Mouse (Mus musculus): ENCODE data around the gene Banf1. TPM values are rescaled to one million over a fixed set of nuclear protein-coding genes. Genes with fewer than 3 reads are reported as not detected.

Gene Banf1
- polyA plus RNA-seq, 1 experiment from 2014 or later, result 434 TPM

DNA sequence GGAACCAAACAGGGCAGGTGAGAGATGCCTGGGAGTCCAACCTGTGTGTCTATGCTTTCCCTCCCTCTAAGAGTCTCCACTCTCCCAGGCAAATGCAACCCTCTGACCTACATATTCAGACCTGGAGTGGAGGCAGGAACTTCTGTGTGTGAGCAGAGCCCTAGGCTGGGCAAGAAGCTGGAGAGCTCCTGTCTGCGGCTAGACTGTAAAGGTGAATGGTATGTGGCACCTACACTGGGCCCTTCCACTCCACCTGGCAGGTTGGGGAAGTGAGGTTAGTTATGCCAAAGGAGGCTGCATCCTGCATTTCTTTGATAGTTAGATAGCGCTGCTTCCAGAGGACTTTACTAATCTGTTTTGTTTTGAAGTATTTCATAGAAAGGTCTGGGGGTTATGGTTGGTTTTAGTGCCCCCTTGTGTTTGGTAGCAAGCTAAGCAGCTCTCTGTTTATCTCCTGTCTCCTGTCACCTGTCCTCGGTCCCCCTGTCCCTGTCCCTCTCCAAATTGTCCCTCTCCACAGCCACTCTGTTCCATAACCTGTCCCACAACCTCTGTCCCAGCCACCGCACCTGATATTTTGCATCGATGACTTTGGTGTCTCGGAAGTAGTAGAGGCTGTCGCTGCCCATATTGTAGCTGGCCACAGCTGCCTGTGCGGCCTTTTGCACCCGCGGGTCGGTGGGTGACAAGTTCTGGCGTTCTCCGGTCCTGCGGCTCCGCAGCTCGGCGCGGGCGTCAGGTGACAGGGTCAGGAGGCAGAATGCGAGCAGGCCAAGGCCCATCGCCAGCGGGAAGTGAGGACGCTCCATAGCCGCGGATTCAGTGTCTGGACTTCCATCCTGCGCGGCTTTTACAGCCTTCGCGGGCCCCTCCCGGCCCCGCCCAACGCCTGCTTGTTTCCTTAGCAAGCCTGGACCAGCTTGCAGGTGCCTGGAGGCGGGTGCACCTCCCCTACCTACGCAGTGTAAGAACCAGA lies 18.2 kb downstream of the Banf1 start:
- 4% methylated on average over 34 of the region's 34 CpGs for WGBS
- H3K27ac ChIP-seq, result no peak overlapping the region
- H3K9ac ChIP-seq, result peak overlapping the region; percentile 69
- H3K4me1 ChIP-seq, result peaks cover 6% of the 10 kb centered on the region; the same call in 1 of the 2 replicates
- no peak for ATAC-seq (ENCODE audit: insufficient number of reproducible peaks, insufficient read depth, low FRiP score, low TSS enrichment, low read depth)
- H3K27me3 ChIP-seq, result peaks cover 12% of the 10 kb centered on the region
- no peaks in the 10 kb centered on the region for H3K9me3 ChIP-seq
- peak overlapping the region; percentile 39 for H3K4me3 ChIP-seq
- H3K36me3 ChIP-seq, result no peaks in the 10 kb centered on the region
- H3K4me2 ChIP-seq, result peak overlapping the region; percentile 69

- Histone ChIP-seq H3K4me2 (no peak overlapping the region), H3K27ac (no peak overlapping the region), H3K27me3 (peaks cover 12% of the 10 kb centered on the region), H3K36me3 (no peaks in the 10 kb centered on the region), H3K4me1 (peaks cover 6% of the 10 kb centered on the region; the same call in 1 of the 2 replicates), H3K9me3 (no peaks in the 10 kb centered on the region), H3K4me3 (no peak overlapping the region), H3K9ac (no peak overlapping the region)
- ATAC-seq (ENCODE audit: insufficient number of reproducible peaks, insufficient read depth, low FRiP score, low TSS enrichment, low read depth), result no peak
- 72% methylated on average over 6 of the region's 6 CpGs for WGBS
Measured at GRCm38 (mm10) chr19:5348064-5348463, 18.9 kb downstream of the Banf1 start.

GRCm38 (mm10) chr19:5345297-5346131 lies 21.5 kb downstream of the Banf1 start:
- no peak overlapping the region for H3K4me3 ChIP-seq
- H3K4me2 ChIP-seq, result no peak overlapping the region
- H3K36me3 ChIP-seq, result no peaks in the 10 kb centered on the region
- peaks cover 6% of the 10 kb centered on the region; the same call in 1 of the 2 replicates for H3K4me1 ChIP-seq
- H3K27me3 ChIP-seq, result peaks cover 12% of the 10 kb centered on the region
- H3K9me3 ChIP-seq, result no peaks in the 10 kb centered on the region
- WGBS, result 58% methylated on average over 6 of the region's 6 CpGs
- H3K27ac ChIP-seq, result no peak overlapping the region
- no peak for ATAC-seq (ENCODE audit: insufficient number of reproducible peaks, insufficient read depth, low FRiP score, low TSS enrichment, low read depth)
- no peak overlapping the region for H3K9ac ChIP-seq

- H3K9me3 ChIP-seq, result no peaks in the 10 kb centered on the region
- H3K27ac ChIP-seq, result no peak overlapping the region
- H3K27me3 ChIP-seq, result no peaks in the 10 kb centered on the region
- no peaks in the 10 kb centered on the region for H3K36me3 ChIP-seq
- no peak for ATAC-seq (ENCODE audit: insufficient number of reproducible peaks, insufficient read depth, low FRiP score, low TSS enrichment, low read depth)
- no peak overlapping the region for H3K9ac ChIP-seq
- H3K4me3 ChIP-seq, result no peak overlapping the region
- no peaks in the 10 kb centered on the region for H3K4me1 ChIP-seq
- 89% methylated on average over 7 of the region's 7 CpGs for WGBS
- H3K4me2 ChIP-seq, result no peak overlapping the region
Measured at GRCm38 (mm10) chr19:5341360-5341759, 25.6 kb downstream of the Banf1 start.

DNA sequence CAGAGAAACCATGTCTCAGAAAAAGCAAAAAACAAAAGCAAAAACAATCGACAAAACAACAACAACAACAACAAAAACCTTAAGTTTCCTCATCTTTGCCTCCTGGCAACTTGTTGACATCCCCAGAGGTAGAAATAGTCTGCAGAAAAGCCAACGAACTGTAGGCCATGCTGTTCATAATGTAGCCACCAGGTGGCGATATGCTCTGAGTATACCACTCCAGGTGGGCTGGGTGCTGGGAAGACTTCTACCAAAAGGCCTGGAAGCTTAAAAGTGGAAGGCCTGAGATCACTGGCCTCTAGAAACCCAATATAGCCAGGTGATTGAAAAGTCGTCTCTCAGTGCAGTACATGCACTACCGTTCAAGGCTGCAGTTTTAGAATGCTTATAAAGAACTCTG lies 29.0 kb downstream of the Banf1 start:
- no peak overlapping the region for H3K4me2 ChIP-seq
- no peak for ATAC-seq (ENCODE audit: insufficient number of reproducible peaks, insufficient read depth, low FRiP score, low TSS enrichment, low read depth)
- H3K9ac ChIP-seq, result no peak overlapping the region
- no peak overlapping the region for H3K4me3 ChIP-seq
- H3K27ac ChIP-seq, result no peak overlapping the region
- no peaks in the 10 kb centered on the region for H3K9me3 ChIP-seq
- 19% methylated on average over 5 of the region's 5 CpGs for WGBS
- no peaks in the 10 kb centered on the region for H3K27me3 ChIP-seq
- no peaks in the 10 kb centered on the region for H3K36me3 ChIP-seq
- H3K4me1 ChIP-seq, result no peaks in the 10 kb centered on the region

DNA sequence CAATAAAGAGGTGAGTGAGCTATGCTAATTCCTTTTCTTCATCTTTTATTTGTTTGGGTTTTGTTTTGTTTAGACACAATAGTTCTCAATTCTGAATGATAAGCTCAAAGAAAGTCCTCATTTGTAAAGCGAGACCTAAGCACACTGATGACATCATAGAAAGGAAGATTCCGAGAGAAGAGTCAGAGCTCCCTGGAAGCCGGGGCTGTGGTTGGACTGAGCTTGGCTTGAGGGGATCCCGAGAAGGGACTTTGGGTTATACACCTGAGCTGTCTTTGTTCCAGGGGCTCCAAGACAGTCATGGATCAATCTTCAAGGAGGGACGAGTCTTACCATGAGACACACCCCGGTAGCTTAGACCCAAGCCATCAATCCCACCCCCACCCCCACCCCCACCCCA lies 31.5 kb downstream of the Banf1 start, which contains the start of gene Catsper1:
TSS of gene Catsper1 (plus strand) at position 301 of the 400 bp plus-strand sequence.
- 96% methylated on average over 6 of the region's 6 CpGs for WGBS
- Histone ChIP-seq H3K4me3 (no peak within 1 kb of the TSS), H3K27ac (no peak within 1 kb of the TSS), H3K4me1 (no peaks in the 10 kb centered on the region), H3K36me3 (no peaks in the 10 kb centered on the region), H3K9ac (no peak within 1 kb of the TSS), H3K4me2 (no peak within 1 kb of the TSS), H3K9me3 (no peaks in the 10 kb centered on the region), H3K27me3 (no peaks in the 10 kb centered on the region)
- no peak for ATAC-seq (ENCODE audit: insufficient number of reproducible peaks, insufficient read depth, low FRiP score, low TSS enrichment, low read depth)

DNA sequence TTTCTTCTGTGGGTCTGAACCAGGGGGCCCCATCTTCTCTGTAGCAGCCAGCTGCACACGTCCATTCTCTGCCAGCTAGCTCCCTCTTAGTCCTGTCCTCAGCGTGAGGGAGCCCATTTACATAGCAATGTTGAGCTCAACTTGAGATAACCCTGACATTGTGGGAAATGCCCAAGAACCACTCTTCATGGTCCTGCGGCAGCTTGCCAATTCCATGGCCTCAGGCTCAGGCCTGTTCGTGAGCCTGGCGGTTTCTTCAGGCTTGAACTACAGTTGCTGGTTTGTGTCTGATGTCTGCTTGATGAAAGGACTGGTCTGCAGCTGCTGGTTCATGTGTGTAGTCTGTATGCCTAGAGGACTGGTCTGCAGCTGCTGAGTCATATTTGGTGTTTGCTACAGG lies 32.2 kb downstream of the Banf1 start:
- no peaks in the 10 kb centered on the region for H3K27me3 ChIP-seq
- WGBS, result 61% methylated on average over 5 of the region's 5 CpGs
- H3K9ac ChIP-seq, result no peak overlapping the region
- H3K36me3 ChIP-seq, result no peaks in the 10 kb centered on the region
- H3K4me1 ChIP-seq, result no peaks in the 10 kb centered on the region
- H3K9me3 ChIP-seq, result no peaks in the 10 kb centered on the region
- no peak overlapping the region for H3K4me2 ChIP-seq
- no peak overlapping the region for H3K4me3 ChIP-seq
- no peak overlapping the region for H3K27ac ChIP-seq
- no peak for ATAC-seq (ENCODE audit: insufficient number of reproducible peaks, insufficient read depth, low FRiP score, low TSS enrichment, low read depth)

DNA sequence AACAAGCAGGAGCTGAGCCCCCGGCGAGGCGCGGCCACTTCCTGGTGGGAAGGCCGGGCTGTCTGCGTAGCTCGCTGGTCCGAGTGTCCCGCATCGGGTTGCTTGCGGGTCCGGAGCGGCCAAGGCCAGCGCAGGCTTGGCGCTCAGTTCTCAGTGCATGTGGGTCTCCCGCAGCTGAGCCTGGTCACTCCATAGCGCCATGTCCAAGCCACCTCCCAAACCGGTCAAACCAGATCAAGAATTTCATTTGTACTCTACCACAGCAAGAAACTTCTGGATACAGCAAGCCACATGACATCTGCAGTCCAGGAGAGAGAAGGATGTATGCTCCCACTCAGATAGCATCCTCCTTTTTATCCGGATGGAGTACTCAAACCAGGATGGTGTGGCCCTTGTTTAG lies 39.0 kb downstream of the Banf1 start:
- H3K4me1 ChIP-seq, result no peaks in the 10 kb centered on the region
- no peak overlapping the region for H3K4me3 ChIP-seq
- no peak for ATAC-seq (ENCODE audit: insufficient number of reproducible peaks, insufficient read depth, low FRiP score, low TSS enrichment, low read depth)
- H3K9ac ChIP-seq, result peak overlapping the region; percentile 49; the same call in 1 of the 2 replicates
- no peaks in the 10 kb centered on the region for H3K27me3 ChIP-seq
- no peaks in the 10 kb centered on the region for H3K9me3 ChIP-seq
- H3K27ac ChIP-seq, result no peak overlapping the region
- H3K4me2 ChIP-seq, result no peak overlapping the region
- no peaks in the 10 kb centered on the region for H3K36me3 ChIP-seq
- 63% methylated on average over 19 of the region's 19 CpGs for WGBS

GRCm38 (mm10) chr19:5323801-5324200 lies 43.2 kb downstream of the Banf1 start:
- WGBS, result 64% methylated on average over 17 of the region's 17 CpGs
- H3K4me3 ChIP-seq, result no peak overlapping the region
- no peaks in the 10 kb centered on the region for H3K27me3 ChIP-seq
- no peak overlapping the region for H3K9ac ChIP-seq
- H3K4me2 ChIP-seq, result no peak overlapping the region
- ATAC-seq (ENCODE audit: insufficient number of reproducible peaks, insufficient read depth, low FRiP score, low TSS enrichment, low read depth), result no peak
- no peaks in the 10 kb centered on the region for H3K9me3 ChIP-seq
- H3K27ac ChIP-seq, result no peak overlapping the region
- H3K4me1 ChIP-seq, result no peaks in the 10 kb centered on the region
- H3K36me3 ChIP-seq, result no peaks in the 10 kb centered on the region

Data from embryonic facial prominence, embryonic 13.5 days (tissue).